Mouse (Mus musculus): ENCODE measurements around the gene Gm9508. TPM values are rescaled to one million over a fixed set of nuclear protein-coding genes. Genes with fewer than 3 reads are reported as not detected.

The Gm9508 gene
- polyA plus RNA-seq, 1 experiment from 2014 or later = not detected

GRCm38 (mm10) chr10:77682994-77683393 is 14.0 kb downstream of the Gm9508 start:
- Histone ChIP-seq H3K4me1 (replicated peaks; ENCODE audit: control insufficient read depth, insufficient read depth, low read length) (peaks cover 2% of the 10 kb centered on the region), H3K27me3 (replicated peaks; ENCODE audit: control insufficient read depth, insufficient read depth, low read length) (peaks cover 25% of the 10 kb centered on the region), H3K4me3 (replicated peaks; ENCODE audit: low read length) (no peak overlapping the region), H3K36me3 (ENCODE audit: control insufficient read depth, insufficient read depth) (no peaks in the 10 kb centered on the region), H3K4me2 (ENCODE audit: low read length) (no peak overlapping the region), H3K27ac (ENCODE audit: low read length) (no peak overlapping the region), H3K9ac (replicated peaks; ENCODE audit: low read depth, low read length) (no peak overlapping the region), H3K9me3 (ENCODE audit: control insufficient read depth, low read length) (no peaks in the 10 kb centered on the region)
- WGBS = 79% methylated on average over 7 of the region's 7 CpGs
- ATAC-seq = no peak

GRCm38 (mm10) chr10:77677562-77677961 is 19.5 kb downstream of the Gm9508 start:
- Histone ChIP-seq H3K4me2 (ENCODE audit: low read length) (peak overlapping the region; percentile 63), H3K36me3 (ENCODE audit: control insufficient read depth, insufficient read depth) (no peaks in the 10 kb centered on the region), H3K9ac (replicated peaks; ENCODE audit: low read depth, low read length) (peak overlapping the region; percentile 33), H3K9me3 (ENCODE audit: control insufficient read depth, low read length) (no peaks in the 10 kb centered on the region), H3K4me1 (replicated peaks; ENCODE audit: control insufficient read depth, insufficient read depth, low read length) (peaks cover 10% of the 10 kb centered on the region), H3K27me3 (replicated peaks; ENCODE audit: control insufficient read depth, insufficient read depth, low read length) (peaks cover 10% of the 10 kb centered on the region), H3K27ac (ENCODE audit: low read length) (no peak overlapping the region), H3K4me3 (replicated peaks; ENCODE audit: low read length) (peak overlapping the region; percentile 36)
- peak; percentile 57 for ATAC-seq
- under 1% methylated on average over 35 of the region's 35 CpGs for WGBS

- H3K36me3 ChIP-seq (ENCODE audit: control insufficient read depth, insufficient read depth) = no peaks in the 10 kb centered on the region
- no peak overlapping the region for H3K4me2 ChIP-seq (ENCODE audit: low read length)
- no peak overlapping the region for H3K9ac ChIP-seq (replicated peaks; ENCODE audit: low read depth, low read length)
- H3K9me3 ChIP-seq (ENCODE audit: control insufficient read depth, low read length) = no peaks in the 10 kb centered on the region
- H3K4me3 ChIP-seq (replicated peaks; ENCODE audit: low read length) = no peak overlapping the region
- peaks cover 10% of the 10 kb centered on the region for H3K4me1 ChIP-seq (replicated peaks; ENCODE audit: control insufficient read depth, insufficient read depth, low read length)
- 62% methylated on average over 13 of the region's 13 CpGs for WGBS
- H3K27me3 ChIP-seq (replicated peaks; ENCODE audit: control insufficient read depth, insufficient read depth, low read length) = peaks cover 10% of the 10 kb centered on the region
- no peak overlapping the region for H3K27ac ChIP-seq (ENCODE audit: low read length)
- no peak for ATAC-seq
Measured at GRCm38 (mm10) chr10:77673765-77674164, 23.3 kb downstream of the Gm9508 start.

GRCm38 (mm10) chr10:77671519-77671918 is 25.5 kb downstream of the Gm9508 start:
- Histone ChIP-seq H3K9me3 (ENCODE audit: control insufficient read depth, low read length) (no peaks in the 10 kb centered on the region), H3K27ac (ENCODE audit: low read length) (no peak overlapping the region), H3K4me1 (replicated peaks; ENCODE audit: control insufficient read depth, insufficient read depth, low read length) (0 out of 2 replicates have a peak, but pooled peaks cover 2% of the 10 kb centered on the region), H3K4me2 (ENCODE audit: low read length) (no peak overlapping the region), H3K27me3 (replicated peaks; ENCODE audit: control insufficient read depth, insufficient read depth, low read length) (no peaks in the 10 kb centered on the region), H3K9ac (replicated peaks; ENCODE audit: low read depth, low read length) (no peak overlapping the region), H3K36me3 (ENCODE audit: control insufficient read depth, insufficient read depth) (no peaks in the 10 kb centered on the region), H3K4me3 (replicated peaks; ENCODE audit: low read length) (no peak overlapping the region)
- WGBS = 89% methylated on average over 4 of the region's 4 CpGs
- no peak for ATAC-seq

GRCm38 (mm10) chr10:77670710-77671109 is 26.3 kb downstream of the Gm9508 start:
- Histone ChIP-seq H3K9me3 (ENCODE audit: control insufficient read depth, low read length) (no peaks in the 10 kb centered on the region), H3K4me1 (replicated peaks; ENCODE audit: control insufficient read depth, insufficient read depth, low read length) (0 out of 2 replicates have a peak, but pooled peaks cover 2% of the 10 kb centered on the region), H3K4me3 (replicated peaks; ENCODE audit: low read length) (no peak overlapping the region), H3K9ac (replicated peaks; ENCODE audit: low read depth, low read length) (no peak overlapping the region), H3K4me2 (ENCODE audit: low read length) (no peak overlapping the region), H3K27ac (ENCODE audit: low read length) (no peak overlapping the region), H3K36me3 (ENCODE audit: control insufficient read depth, insufficient read depth) (no peaks in the 10 kb centered on the region), H3K27me3 (replicated peaks; ENCODE audit: control insufficient read depth, insufficient read depth, low read length) (no peaks in the 10 kb centered on the region)
- ATAC-seq = no peak
- WGBS = 76% methylated on average over 4 of the region's 4 CpGs

- no peak overlapping the region for H3K4me3 ChIP-seq (replicated peaks; ENCODE audit: low read length)
- no peak overlapping the region for H3K4me2 ChIP-seq (ENCODE audit: low read length)
- no peaks in the 10 kb centered on the region for H3K27me3 ChIP-seq (replicated peaks; ENCODE audit: control insufficient read depth, insufficient read depth, low read length)
- no peak overlapping the region for H3K27ac ChIP-seq (ENCODE audit: low read length)
- WGBS = 76% methylated on average over 4 of the region's 4 CpGs
- no peaks in the 10 kb centered on the region for H3K36me3 ChIP-seq (ENCODE audit: control insufficient read depth, insufficient read depth)
- H3K9me3 ChIP-seq (ENCODE audit: control insufficient read depth, low read length) = no peaks in the 10 kb centered on the region
- H3K4me1 ChIP-seq (replicated peaks; ENCODE audit: control insufficient read depth, insufficient read depth, low read length) = 0 out of 2 replicates have a peak, but pooled peaks cover 2% of the 10 kb centered on the region
- ATAC-seq = no peak
- no peak overlapping the region for H3K9ac ChIP-seq (replicated peaks; ENCODE audit: low read depth, low read length)
Measured at GRCm38 (mm10) chr10:77667402-77667801, 29.6 kb downstream of the Gm9508 start.

- WGBS = 73% methylated on average over 8 of the region's 8 CpGs
- Histone ChIP-seq H3K9me3 (ENCODE audit: control insufficient read depth, low read length) (no peaks in the 10 kb centered on the region), H3K27me3 (replicated peaks; ENCODE audit: control insufficient read depth, insufficient read depth, low read length) (no peaks in the 10 kb centered on the region), H3K4me1 (replicated peaks; ENCODE audit: control insufficient read depth, insufficient read depth, low read length) (0 out of 2 replicates have a peak, but pooled peaks cover 2% of the 10 kb centered on the region), H3K4me3 (replicated peaks; ENCODE audit: low read length) (no peak overlapping the region), H3K4me2 (ENCODE audit: low read length) (no peak overlapping the region), H3K9ac (replicated peaks; ENCODE audit: low read depth, low read length) (no peak overlapping the region), H3K27ac (ENCODE audit: low read length) (no peak overlapping the region), H3K36me3 (ENCODE audit: control insufficient read depth, insufficient read depth) (no peaks in the 10 kb centered on the region)
- ATAC-seq = no peak
Measured at GRCm38 (mm10) chr10:77666342-77666741, 30.7 kb downstream of the Gm9508 start.

GRCm38 (mm10) chr10:77663949-77664665 is 32.9 kb downstream of the Gm9508 start:
- H3K4me3 ChIP-seq (replicated peaks; ENCODE audit: low read length) = no peak overlapping the region
- 57% methylated on average over 43 of the region's 43 CpGs for WGBS
- H3K4me1 ChIP-seq (replicated peaks; ENCODE audit: control insufficient read depth, insufficient read depth, low read length) = 0 out of 2 replicates have a peak, but pooled peaks cover 2% of the 10 kb centered on the region
- H3K27ac ChIP-seq (ENCODE audit: low read length) = no peak overlapping the region
- no peaks in the 10 kb centered on the region for H3K9me3 ChIP-seq (ENCODE audit: control insufficient read depth, low read length)
- H3K9ac ChIP-seq (replicated peaks; ENCODE audit: low read depth, low read length) = no peak overlapping the region
- H3K4me2 ChIP-seq (ENCODE audit: low read length) = no peak overlapping the region
- H3K27me3 ChIP-seq (replicated peaks; ENCODE audit: control insufficient read depth, insufficient read depth, low read length) = no peaks in the 10 kb centered on the region
- ATAC-seq = no peak
- no peaks in the 10 kb centered on the region for H3K36me3 ChIP-seq (ENCODE audit: control insufficient read depth, insufficient read depth)

GRCm38 (mm10) chr10:77658286-77658994 is 38.6 kb downstream of the Gm9508 start:
- Histone ChIP-seq H3K9me3 (ENCODE audit: control insufficient read depth, low read length) (no peaks in the 10 kb centered on the region), H3K36me3 (ENCODE audit: control insufficient read depth, insufficient read depth) (no peaks in the 10 kb centered on the region), H3K4me1 (replicated peaks; ENCODE audit: control insufficient read depth, insufficient read depth, low read length) (no peaks in the 10 kb centered on the region), H3K4me3 (replicated peaks; ENCODE audit: low read length) (no peak overlapping the region), H3K27me3 (replicated peaks; ENCODE audit: control insufficient read depth, insufficient read depth, low read length) (no peaks in the 10 kb centered on the region), H3K4me2 (ENCODE audit: low read length) (no peak overlapping the region), H3K9ac (replicated peaks; ENCODE audit: low read depth, low read length) (no peak overlapping the region), H3K27ac (ENCODE audit: low read length) (no peak overlapping the region)
- 87% methylated on average over 15 of the region's 15 CpGs for WGBS
- ATAC-seq = no peak

All from forebrain, embryonic 16.5 days (tissue).